Mouse (Mus musculus) embryonic facial prominence, embryonic 14.5 days (tissue): Measurements from ENCODE around the gene Ndrg2. TPM values are rescaled to one million over a fixed set of nuclear protein-coding genes. Genes with fewer than 3 reads are reported as not detected.
A peak's percentile ranks its signal among the peaks of the same experiment; 100 is the strongest.

Source experiments
- ATAC-seq: fragments of 200-750 bp; cut with Nextera tagmentation; 2 replicates; pipeline ENCODE4 v1.8.0; 2017; ENCODE audit warnings: low read depth, moderate number of reproducible peaks, moderate TSS enrichment
- DNase-seq: peaks from one replicate; pipeline ENCODE4 v3.0.0-alpha.2; 2015; ENCODE audit warnings: low spot score
- H3K27ac ChIP-seq: fragments of 300-500 bp; sonication (generic); replicated peaks from 2 replicates; pipeline ENCODE4 v1.5.1; 2014; ENCODE audit warnings: low read depth, mild to moderate bottlenecking, low read length, moderate library complexity
- H3K27me3 ChIP-seq: fragments of 300-500 bp; sonication (generic); replicated peaks from 2 replicates; pipeline ENCODE4 v1.6.1; 2014; ENCODE audit warnings: low read length; ENCODE audit not compliant: control insufficient read depth, insufficient read depth
- H3K36me3 ChIP-seq: fragments of 300-500 bp; sonication (generic); 2 replicates; pipeline ENCODE4 v1.6.1; 2014; ENCODE audit warnings: low read length, mixed read lengths; ENCODE audit not compliant: control insufficient read depth, insufficient read depth
- H3K4me1 ChIP-seq: fragments of 300-500 bp; sonication (generic); 2 replicates; pipeline ENCODE4 v1.6.1; 2014; ENCODE audit warnings: antibody characterized with exemption, low read length; ENCODE audit not compliant: control insufficient read depth, insufficient read depth
- H3K4me2 ChIP-seq: fragments of 300-500 bp; sonication (generic); 2 replicates; pipeline ENCODE4 v1.6.1; 2014; ENCODE audit warnings: low read depth, mild to moderate bottlenecking, low read length, moderate library complexity, mixed read lengths
- H3K4me3 ChIP-seq: fragments of 300-500 bp; sonication (generic); 2 replicates; pipeline ENCODE4 v1.5.1; 2014; ENCODE audit warnings: low read depth, mild to moderate bottlenecking, low read length
- H3K9ac ChIP-seq: fragments of 300-500 bp; sonication (generic); 2 replicates; pipeline ENCODE4 v1.6.1; 2014; ENCODE audit warnings: low read depth, mild to moderate bottlenecking, low read length, moderate library complexity, mixed read lengths
- H3K9me3 ChIP-seq: fragments of 300-500 bp; sonication (generic); 2 replicates; pipeline ENCODE4 v1.6.1; 2016; ENCODE audit warnings: low read length; ENCODE audit not compliant: control insufficient read depth
- WGBS: fragments of 180-500 bp; shearing (Covaris S2); extraction: QIAGEN DNeasy Blood & Tissue Kit; methylation state at CpG from one replicate; pipeline ENCODE4 v1.1.7; 2014; 5-methylcytosine and 5-hydroxymethylcytosine counted together
- polyA plus RNA-seq: library from polyadenylated mRNA; unstranded; fragments of >200 nt; fragmentation: Nextera tagmentation; extraction: Ambion mirVana; gene quantifications from 2 replicates; pipeline ENCODE4 v1.2.1, GENCODE M21; 2014

Ndrg2 gene
- 47.5 and 57.5 TPM in 2 replicates for polyA plus RNA-seq

GRCm38 (mm10) chr14:51913960-51914762 lies at the start of gene Ndrg2:
Gene Ndrg2 (minus strand): TSS chr14:51914158.
- WGBS: 0% methylated on average over 16 of the region's 23 CpGs
- Histone ChIP-seq H3K4me3 (peak within 1 kb of the TSS; percentile 64), H3K9ac (peak within 1 kb of the TSS; percentile 69), H3K4me2 (peak within 1 kb of the TSS; percentile 99), H3K4me1 (peaks cover 12% of the 10 kb centered on the region), H3K27me3 (no peaks in the 10 kb centered on the region), H3K9me3 (no peaks in the 10 kb centered on the region), H3K27ac (peak within 1 kb of the TSS; percentile 86), H3K36me3 (peaks cover 6% of the 10 kb centered on the region; the same call in 1 of the 2 replicates)
- peak; percentile 60 for ATAC-seq
- peak; percentile 86 for DNase-seq

GRCm38 (mm10) chr14:51960316-51960715 lies 46.4 kb upstream of the Ndrg2 start:
- Histone ChIP-seq H3K9me3 (no peaks in the 10 kb centered on the region), H3K4me3 (no peak overlapping the region), H3K4me2 (no peak overlapping the region), H3K4me1 (no peaks in the 10 kb centered on the region), H3K27ac (no peak overlapping the region), H3K27me3 (no peaks in the 10 kb centered on the region), H3K36me3 (no peaks in the 10 kb centered on the region), H3K9ac (no peak overlapping the region)
- 83% methylated on average over 2 of the region's 2 CpGs for WGBS
- ATAC-seq (no peak), DNase-seq (no peak)

GRCm38 (mm10) chr14:51943336-51943735 lies 29.4 kb upstream of the Ndrg2 start:
- Histone ChIP-seq H3K4me3 (no peak overlapping the region), H3K36me3 (no peaks in the 10 kb centered on the region), H3K4me1 (peaks cover 5% of the 10 kb centered on the region; the same call in 1 of the 2 replicates), H3K27me3 (no peaks in the 10 kb centered on the region), H3K4me2 (no peak overlapping the region), H3K9ac (no peak overlapping the region), H3K27ac (no peak overlapping the region), H3K9me3 (no peaks in the 10 kb centered on the region)
- WGBS: 72% methylated on average over 6 of the region's 6 CpGs
- DNase-seq: no peak
- no peak for ATAC-seq

GRCm38 (mm10) chr14:51942236-51942635 lies 28.3 kb upstream of the Ndrg2 start:
- no peak for ATAC-seq
- no peak overlapping the region for H3K4me3 ChIP-seq
- no peaks in the 10 kb centered on the region for H3K27me3 ChIP-seq
- peaks cover 5% of the 10 kb centered on the region; the same call in 1 of the 2 replicates for H3K4me1 ChIP-seq
- H3K27ac ChIP-seq: no peak overlapping the region
- H3K9ac ChIP-seq: no peak overlapping the region
- H3K4me2 ChIP-seq: no peak overlapping the region
- H3K9me3 ChIP-seq: peaks cover 6% of the 10 kb centered on the region; the same call in 1 of the 2 replicates
- no peaks in the 10 kb centered on the region for H3K36me3 ChIP-seq
- WGBS: 38% methylated on average over 7 of the region's 7 CpGs
- no peak for DNase-seq

GRCm38 (mm10) chr14:51941577-51941976 lies 27.6 kb upstream of the Ndrg2 start:
- peaks cover 7% of the 10 kb centered on the region; the same call in 1 of the 2 replicates for H3K9me3 ChIP-seq
- no peaks in the 10 kb centered on the region for H3K27me3 ChIP-seq
- no peak overlapping the region for H3K27ac ChIP-seq
- no peak overlapping the region for H3K9ac ChIP-seq
- H3K4me3 ChIP-seq: no peak overlapping the region
- H3K36me3 ChIP-seq: no peaks in the 10 kb centered on the region
- DNase-seq: no peak
- peaks cover 5% of the 10 kb centered on the region; the same call in 1 of the 2 replicates for H3K4me1 ChIP-seq
- H3K4me2 ChIP-seq: no peak overlapping the region
- no peak for ATAC-seq
- WGBS: 51% methylated on average over 9 of the region's 9 CpGs

GRCm38 (mm10) chr14:51940944-51941560 lies 27.1 kb upstream of the Ndrg2 start:
- WGBS: 25% methylated on average over 8 of the region's 8 CpGs
- peak; percentile 33 for DNase-seq

GRCm38 (mm10) chr14:51939005-51939404 lies 25.0 kb upstream of the Ndrg2 start:
- Histone ChIP-seq H3K4me1 (peaks cover 5% of the 10 kb centered on the region; the same call in 1 of the 2 replicates), H3K4me3 (no peak overlapping the region), H3K36me3 (no peaks in the 10 kb centered on the region), H3K9ac (no peak overlapping the region), H3K4me2 (no peak overlapping the region), H3K27me3 (no peaks in the 10 kb centered on the region), H3K9me3 (peaks cover 10% of the 10 kb centered on the region; the same call in 1 of the 2 replicates), H3K27ac (no peak overlapping the region)
- ATAC-seq (no peak), DNase-seq (no peak)
- WGBS: 90% methylated on average over 9 of the region's 9 CpGs

More at GRCm38 (mm10) chr14:51940944-51941560, 27.1 kb upstream of the Ndrg2 start:
- H3K27me3 ChIP-seq: no peaks in the 10 kb centered on the region
- H3K4me2 ChIP-seq: no peak overlapping the region
- ATAC-seq: no peak
- H3K4me3 ChIP-seq: no peak overlapping the region
- no peak overlapping the region for H3K9ac ChIP-seq
- peaks cover 5% of the 10 kb centered on the region; the same call in 1 of the 2 replicates for H3K4me1 ChIP-seq
- peaks cover 10% of the 10 kb centered on the region; the same call in 1 of the 2 replicates for H3K9me3 ChIP-seq
- H3K36me3 ChIP-seq: no peaks in the 10 kb centered on the region
- H3K27ac ChIP-seq: no peak overlapping the region

- Histone ChIP-seq H3K9ac (no peak overlapping the region), H3K4me2 (no peak overlapping the region), H3K27me3 (no peaks in the 10 kb centered on the region), H3K36me3 (no peaks in the 10 kb centered on the region), H3K9me3 (0 out of 2 replicates have a peak, but pooled peaks cover 4% of the 10 kb centered on the region), H3K4me3 (no peak overlapping the region), H3K4me1 (no peaks in the 10 kb centered on the region), H3K27ac (no peak overlapping the region)
- DNase-seq (peak; percentile 80), ATAC-seq (peak; percentile 59)
- 59% methylated on average over 10 of the region's 10 CpGs for WGBS
These were observed 18.4 kb upstream of the Ndrg2 start for GRCm38 (mm10) chr14:51932092-51933020.
